Mouse (Mus musculus) thymus, adult 2 months (tissue): ENCODE measurements at regions not wholly inside any gene's neighbourhood (a gene's known extent, or its start where the extent isn't known, plus 50 kb on each side); places are given as distances from the start of the nearest gene placed in this dataset.

ENCODE experiments used
- DNase-seq: peaks from one replicate; pipeline ENCODE4 v3.0.0; 2021
- H3K27ac ChIP-seq: fragments of 200-500 bp; 2 replicates; pipeline ENCODE4 v1.5.1; 2012; ENCODE audit warnings: low read length, control low read depth; ENCODE audit not compliant: control insufficient read depth, insufficient read depth
- H3K27me3 ChIP-seq: fragments of 200-500 bp; 2 replicates; pipeline ENCODE4 v1.6.1; 2012; ENCODE audit warnings: mild to moderate bottlenecking, low read length, moderate library complexity, mixed read lengths; ENCODE audit not compliant: control insufficient read depth, insufficient read depth
- H3K36me3 ChIP-seq: fragments of 200-500 bp; 2 replicates; pipeline ENCODE4 v1.6.1; 2012; ENCODE audit warnings: mild to moderate bottlenecking, low read length, moderate library complexity; ENCODE audit not compliant: control insufficient read depth, insufficient read depth
- H3K4me1 ChIP-seq: fragments of 200-500 bp; replicated peaks from 2 replicates; pipeline ENCODE4 v1.6.1; 2012; ENCODE audit warnings: low read length; ENCODE audit not compliant: control insufficient read depth, insufficient read depth
- H3K4me3 ChIP-seq: fragments of 200-500 bp; 2 replicates; pipeline ENCODE4 v1.5.1; 2012; ENCODE audit warnings: mild to moderate bottlenecking, low read length, control low read depth, moderate library complexity; ENCODE audit not compliant: control insufficient read depth, insufficient read depth
- CTCF ChIP-seq: fragments of 200-500 bp; IDR thresholded peaks from 2 replicates; pipeline ENCODE4 v1.5.1; 2012; ENCODE audit warnings: mild to moderate bottlenecking, control low read depth, low read length, moderate library complexity, borderline replicate concordance; ENCODE audit not compliant: control insufficient read depth, poor library complexity, insufficient read depth; ENCODE audit errors: extremely low read depth
- POLR2A ChIP-seq: fragments of 200-500 bp; IDR thresholded peaks from 2 replicates; pipeline ENCODE4 v1.6.1; 2012; ENCODE audit warnings: mild to moderate bottlenecking, low read length, control low read depth, moderate library complexity; ENCODE audit not compliant: control insufficient read depth, poor library complexity, insufficient read depth; ENCODE audit errors: extremely low read depth
- WGBS: fragments of 180-500 bp; shearing (Covaris S2); methylation state at CpG from one replicate; pipeline ENCODE4 v1.1.7; 2018; 5-methylcytosine and 5-hydroxymethylcytosine counted together

DNA sequence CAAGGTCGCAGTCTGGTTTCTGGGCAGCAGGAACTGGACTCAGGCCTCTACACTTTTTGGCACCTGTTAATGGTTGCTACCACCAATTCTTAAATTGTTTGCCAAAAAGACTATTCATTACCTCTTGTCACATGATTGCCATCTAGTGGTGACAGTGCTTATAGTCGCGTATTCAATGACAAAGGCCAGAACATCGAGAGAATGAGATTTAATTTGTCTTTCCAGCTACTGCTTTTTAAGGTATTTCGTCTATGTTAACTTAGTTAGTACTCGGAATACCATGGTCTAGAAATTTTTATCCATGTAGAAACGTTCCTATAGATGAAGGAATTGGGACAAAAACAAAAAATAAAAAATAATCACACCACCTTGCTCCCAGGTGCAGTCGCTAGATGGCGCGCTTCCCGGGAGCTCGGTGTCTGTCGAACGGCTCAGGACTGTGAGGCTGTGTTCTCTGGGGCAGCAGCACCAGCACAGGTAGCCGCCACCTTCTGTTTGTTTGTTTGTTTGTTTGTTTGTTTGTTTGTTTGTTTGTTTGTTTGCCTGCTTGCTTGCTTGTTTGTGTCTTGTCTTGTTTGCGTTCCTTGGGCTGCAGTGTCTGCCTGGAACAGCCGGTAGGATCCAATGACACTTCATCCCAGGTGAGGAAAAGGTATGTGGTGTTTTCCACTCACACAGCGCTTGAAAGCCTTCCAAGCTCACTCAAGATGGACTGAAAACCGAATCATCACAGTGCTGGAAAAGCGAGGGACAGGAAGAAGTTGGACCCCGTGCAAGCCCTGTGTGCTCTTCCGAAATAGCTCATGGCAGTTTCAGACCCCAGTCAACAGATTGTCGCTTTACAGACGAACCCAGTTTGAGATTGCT, 114.5 kb downstream of the Elovl4 start:
- 26% methylated on average over 24 of the region's 24 CpGs for WGBS

More for the DNA sequence above, 114.5 kb downstream of the Elovl4 start:
- no peaks in the 10 kb centered on the region for H3K36me3 ChIP-seq
- H3K4me3 ChIP-seq, result no peak overlapping the region
- no peaks in the 10 kb centered on the region for H3K27me3 ChIP-seq
- H3K27ac ChIP-seq, result no peak overlapping the region
- H3K4me1 ChIP-seq, result no peaks in the 10 kb centered on the region
- peak; percentile 50 for DNase-seq
- TF ChIP-seq CTCF, result peak; percentile 88
- no peak for TF ChIP-seq POLR2A
